Mouse (Mus musculus) granulocyte monocyte progenitor cell, adult 5-6 weeks (primary cell): ENCODE data around the gene Zc3hc1. TPM values are rescaled to one million over a fixed set of nuclear protein-coding genes. Genes with fewer than 3 reads are reported as not detected.
"Not testable (repeated sequence)": the region's sequence is repeated elsewhere in the genome, so short reads cannot be mapped to it uniquely, and the experiment has no call there.

Source experiments
- ATAC-seq: replicated peaks from 2 replicates; pipeline ENCODE4 v1.8.0; 2016; ENCODE audit warnings: mild to moderate bottlenecking, moderate TSS enrichment, inconsistent platforms; ENCODE audit not compliant: poor library complexity, severe bottlenecking
- total RNA-seq, 2 experiments: library from RNA; stranded (forward) in 1 of 2; stranded (reverse) in 1 of 2; fragments of 200-712, 200-1000 nt in 1 of 2; fragments of >200 nt in 1 of 2; fragmentation: Nextera tagmentation in 1 of 2; gene quantifications; 2 replicates each; pipeline ENCODE4 v1.2.3; 2014 to 2017

Gene Zc3hc1
- total RNA-seq (2014; fragmentation: Nextera tagmentation) (36.6 and 37.9 TPM in 2 replicates), total RNA-seq (2017) (40.6 and 45.1 TPM in 2 replicates)

GRCm38 (mm10) chr6:30390714-30391697, at the start of gene Zc3hc1:
TSS of gene Zc3hc1 (minus strand) at chr6:30391028.
- ATAC-seq, result peak; percentile 99

GRCm38 (mm10) chr6:30439576-30439975, 48.7 kb upstream of the Zc3hc1 start:
- no peak for ATAC-seq

- no peak for ATAC-seq
Measured at GRCm38 (mm10) chr6:30437054-30437453, 46.2 kb upstream of the Zc3hc1 start.

GRCm38 (mm10) chr6:30436476-30436875, 45.6 kb upstream of the Zc3hc1 start:
- no peak for ATAC-seq

GRCm38 (mm10) chr6:30432461-30433192, 41.8 kb upstream of the Zc3hc1 start:
- no peak for ATAC-seq

GRCm38 (mm10) chr6:30416801-30417200, 26.0 kb upstream of the Zc3hc1 start:
- ATAC-seq, result no peak

- ATAC-seq, result no peak
Measured at GRCm38 (mm10) chr6:30416126-30416525, 25.3 kb upstream of the Zc3hc1 start.

GRCm38 (mm10) chr6:30411311-30411710, 20.5 kb upstream of the Zc3hc1 start:
- no peak for ATAC-seq

- ATAC-seq, result no peak
Measured at GRCm38 (mm10) chr6:30409399-30410093, 18.7 kb upstream of the Zc3hc1 start.

- no peak for ATAC-seq
Measured at GRCm38 (mm10) chr6:30408276-30408675, 17.4 kb upstream of the Zc3hc1 start.

GRCm38 (mm10) chr6:30404671-30405070, 13.8 kb upstream of the Zc3hc1 start:
- no peak for ATAC-seq

- peak; percentile 69 for ATAC-seq
Measured at GRCm38 (mm10) chr6:30403465-30403864, 12.6 kb upstream of the Zc3hc1 start.

- ATAC-seq, result 0 out of 2 replicates have a peak, but pooled peaks have one; percentile 13
Measured at GRCm38 (mm10) chr6:30402091-30402491, 11.3 kb upstream of the Zc3hc1 start.

GRCm38 (mm10) chr6:30401308-30402015, 10.6 kb upstream of the Zc3hc1 start, which contains the start of gene Klhdc10:
TSS of gene Klhdc10 (plus strand) at chr6:30401868.
- ATAC-seq, result peak; percentile 94

- ATAC-seq, result no peak
Measured at GRCm38 (mm10) chr6:30400716-30401115, 9.9 kb upstream of the Zc3hc1 start.

GRCm38 (mm10) chr6:30400146-30400545, 9.3 kb upstream of the Zc3hc1 start:
- no peak for ATAC-seq

GRCm38 (mm10) chr6:30391996-30392395, 1.2 kb upstream of the Zc3hc1 start:
- ATAC-seq, result no peak

GRCm38 (mm10) chr6:30390271-30390670, 557 bp downstream of the Zc3hc1 start:
- not testable (repeated sequence) for ATAC-seq

- ATAC-seq, result no peak
Measured at GRCm38 (mm10) chr6:30381116-30381515, 9.7 kb downstream of the Zc3hc1 start.

GRCm38 (mm10) chr6:30375791-30376190, 15.0 kb downstream of the Zc3hc1 start:
- ATAC-seq, result no peak
